Mouse (Mus musculus) embryonic facial prominence, embryonic 12.5 days (tissue): ENCODE data around the gene Phyhd1. TPM values are rescaled to one million over a fixed set of nuclear protein-coding genes. Genes with fewer than 3 reads are reported as not detected.

Experiments used
- ATAC-seq: fragments of 200-750 bp; cut with Nextera tagmentation; 2 replicates; pipeline ENCODE4 v1.8.0; 2017; ENCODE audit not compliant: insufficient number of reproducible peaks, insufficient read depth, low FRiP score, low TSS enrichment
- H3K27ac ChIP-seq: fragments of 300-500 bp; sonication (generic); 2 replicates; pipeline ENCODE4 v1.5.1; 2016; ENCODE audit warnings: mild to moderate bottlenecking
- H3K27me3 ChIP-seq: fragments of 300-500 bp; sonication (generic); 2 replicates; pipeline ENCODE4 v1.6.1; 2016; ENCODE audit warnings: mild to moderate bottlenecking, moderate library complexity
- H3K36me3 ChIP-seq: fragments of 300-500 bp; sonication (generic); 2 replicates; pipeline ENCODE4 v1.6.1; 2016; ENCODE audit warnings: mild to moderate bottlenecking
- H3K4me1 ChIP-seq: fragments of 300-500 bp; sonication (generic); 2 replicates; pipeline ENCODE4 v1.6.1; 2016
- H3K4me2 ChIP-seq: fragments of 300-500 bp; sonication (generic); replicated peaks from 2 replicates; pipeline ENCODE4 v1.6.1; 2016; ENCODE audit warnings: mild to moderate bottlenecking, moderate library complexity
- H3K4me3 ChIP-seq: fragments of 300-500 bp; sonication (generic); 2 replicates; pipeline ENCODE4 v1.5.1; 2016; ENCODE audit warnings: mild to moderate bottlenecking
- H3K9ac ChIP-seq: fragments of 300-500 bp; sonication (generic); 2 replicates; pipeline ENCODE4 v1.6.1; 2016; ENCODE audit warnings: mild to moderate bottlenecking, moderate library complexity
- H3K9me3 ChIP-seq: fragments of 300-500 bp; sonication (generic); 2 replicates; pipeline ENCODE4 v1.6.1; 2016; ENCODE audit warnings: mild to moderate bottlenecking, moderate library complexity
- WGBS: fragments of 180-500 bp; shearing (Covaris S2); methylation state at CpG from one replicate; pipeline ENCODE4 v1.1.7; 2016; 5-methylcytosine and 5-hydroxymethylcytosine counted together
- polyA plus RNA-seq: library from polyadenylated mRNA; unstranded; fragments of >200 nt; fragmentation: Nextera tagmentation; extraction: Ambion mirVana; gene quantifications from 2 replicates; pipeline ENCODE4 v1.2.1, GENCODE M21; 2016

The Phyhd1 gene
- polyA plus RNA-seq, 1 experiment from 2014 or later = 3.5 TPM

DNA sequence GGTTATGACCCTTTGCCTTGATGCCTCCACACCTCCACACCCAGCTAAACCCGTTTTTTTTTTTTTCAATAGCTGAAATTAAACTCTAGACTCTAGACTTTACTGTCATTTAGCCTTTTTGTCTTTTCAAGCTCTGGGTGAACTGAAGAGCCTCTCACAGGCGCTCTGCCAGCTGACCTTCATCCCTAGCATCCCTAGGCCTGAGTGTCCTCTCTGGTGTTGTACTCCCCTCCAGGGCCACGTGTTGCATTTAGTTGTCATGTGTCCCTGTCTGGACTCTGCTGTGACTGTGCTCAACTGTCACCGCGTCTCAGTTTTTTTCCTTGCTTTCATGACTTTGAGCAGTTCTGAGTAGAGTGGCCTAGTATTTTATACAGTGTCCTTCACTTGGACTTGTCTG, 34.0 kb downstream of the Phyhd1 start:
- Histone ChIP-seq H3K4me3 (no peak overlapping the region), H3K4me1 (no peaks in the 10 kb centered on the region), H3K36me3 (peaks cover 75% of the 10 kb centered on the region), H3K4me2 (no peak overlapping the region), H3K27me3 (no peaks in the 10 kb centered on the region), H3K27ac (no peak overlapping the region), H3K9me3 (no peaks in the 10 kb centered on the region), H3K9ac (no peak overlapping the region)
- WGBS = 89% methylated on average over 5 of the region's 5 CpGs
- no peak for ATAC-seq

- H3K36me3 ChIP-seq = peaks cover 91% of the 10 kb centered on the region
- no peak overlapping the region for H3K9ac ChIP-seq
- ATAC-seq = no peak
- H3K4me3 ChIP-seq = no peak overlapping the region
- 92% methylated on average over 7 of the region's 7 CpGs for WGBS
- H3K9me3 ChIP-seq = no peaks in the 10 kb centered on the region
- no peaks in the 10 kb centered on the region for H3K27me3 ChIP-seq
- no peaks in the 10 kb centered on the region for H3K4me1 ChIP-seq
- H3K4me2 ChIP-seq = no peak overlapping the region
- H3K27ac ChIP-seq = no peak overlapping the region
Observed at GRCm38 (mm10) chr2:30306087-30306486, 40.1 kb downstream of the Phyhd1 start.

DNA sequence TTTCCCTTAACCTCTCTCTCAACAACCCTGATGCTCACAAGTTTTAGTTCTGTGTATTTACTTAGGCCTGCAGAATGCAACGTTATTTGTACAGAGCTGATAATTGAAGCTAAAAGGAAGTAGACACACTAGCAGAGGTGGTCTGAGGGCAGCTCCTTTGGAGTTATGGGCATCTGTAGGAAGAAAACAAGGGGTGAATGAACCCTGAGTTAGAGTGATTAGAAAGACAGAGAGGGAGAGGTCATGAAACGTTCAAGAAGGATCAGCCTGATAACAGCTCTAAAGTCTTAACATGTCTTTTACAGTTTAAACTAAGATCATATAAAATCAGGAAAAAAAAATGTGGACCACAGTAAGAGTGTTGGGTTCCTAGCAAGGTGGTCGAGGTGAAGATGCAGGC, 43.3 kb downstream of the Phyhd1 start:
- Histone ChIP-seq H3K27ac (no peak overlapping the region), H3K4me3 (no peak overlapping the region), H3K27me3 (no peaks in the 10 kb centered on the region), H3K36me3 (peaks cover 93% of the 10 kb centered on the region), H3K4me1 (no peaks in the 10 kb centered on the region), H3K9me3 (no peaks in the 10 kb centered on the region), H3K9ac (no peak overlapping the region), H3K4me2 (no peak overlapping the region)
- no peak for ATAC-seq
- 86% methylated on average over 3 of the region's 3 CpGs for WGBS

DNA sequence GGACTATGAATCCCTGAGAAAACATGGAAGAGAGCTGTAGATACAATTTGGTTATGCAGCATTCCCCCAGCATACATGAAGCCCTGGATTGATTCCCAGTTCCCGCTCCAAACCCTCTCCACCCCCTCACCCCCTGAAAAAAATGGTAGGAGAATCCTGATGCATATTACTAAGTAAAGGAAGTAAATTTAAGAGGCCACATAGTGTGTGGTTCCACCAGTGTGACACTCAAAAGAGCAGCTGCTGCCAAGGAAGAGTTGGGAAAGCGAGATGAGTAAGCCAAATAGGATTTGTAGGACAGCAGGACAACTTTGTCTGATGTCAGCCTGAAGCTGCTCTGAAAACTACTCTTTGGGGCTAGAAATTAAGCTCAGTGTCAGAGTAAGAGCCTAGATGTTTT, 45.5 kb downstream of the Phyhd1 start:
- no peak for ATAC-seq
- Histone ChIP-seq H3K9me3 (no peaks in the 10 kb centered on the region), H3K4me1 (no peaks in the 10 kb centered on the region), H3K36me3 (peaks cover 93% of the 10 kb centered on the region), H3K4me2 (no peak overlapping the region), H3K27ac (no peak overlapping the region), H3K4me3 (no peak overlapping the region), H3K9ac (no peak overlapping the region), H3K27me3 (no peaks in the 10 kb centered on the region)
- WGBS = 96% methylated on average over 2 of the region's 2 CpGs

- Histone ChIP-seq H3K27me3 (no peaks in the 10 kb centered on the region), H3K4me1 (no peaks in the 10 kb centered on the region), H3K4me3 (no peak overlapping the region), H3K4me2 (no peak overlapping the region), H3K9ac (no peak overlapping the region), H3K27ac (no peak overlapping the region), H3K9me3 (no peaks in the 10 kb centered on the region), H3K36me3 (peaks cover 90% of the 10 kb centered on the region)
- ATAC-seq = no peak
- 87% methylated on average over 4 of the region's 4 CpGs for WGBS
Observed at GRCm38 (mm10) chr2:30316136-30316535, 50.1 kb downstream of the Phyhd1 start.

- 92% methylated on average over 5 of the region's 5 CpGs for WGBS
- H3K9me3 ChIP-seq = no peaks in the 10 kb centered on the region
- H3K27me3 ChIP-seq = no peaks in the 10 kb centered on the region
- no peak overlapping the region for H3K9ac ChIP-seq
- no peak overlapping the region for H3K4me2 ChIP-seq
- no peak for ATAC-seq
- H3K4me1 ChIP-seq = no peaks in the 10 kb centered on the region
- no peak overlapping the region for H3K4me3 ChIP-seq
- H3K36me3 ChIP-seq = peaks cover 92% of the 10 kb centered on the region
- no peak overlapping the region for H3K27ac ChIP-seq
Observed at GRCm38 (mm10) chr2:30316955-30317354, 51.0 kb downstream of the Phyhd1 start.

DNA sequence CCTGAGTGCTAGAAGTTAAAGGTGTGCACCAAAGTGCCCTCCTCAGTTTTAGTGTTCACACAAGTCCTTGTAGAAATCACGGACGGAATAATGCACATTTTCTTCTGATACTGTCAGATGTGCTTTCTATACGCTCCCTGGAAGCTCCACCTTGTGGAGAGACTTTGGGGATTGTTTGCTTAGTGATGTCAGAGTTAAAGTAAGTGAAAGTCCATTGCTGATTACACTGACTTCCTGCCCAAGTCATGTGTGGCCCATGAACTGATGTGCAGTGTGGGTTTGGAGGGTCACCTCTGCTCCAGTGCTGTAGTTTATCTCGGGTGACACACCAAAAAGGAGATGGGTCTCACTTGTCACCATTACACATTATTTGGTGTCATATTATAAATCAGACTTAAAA, 53.3 kb downstream of the Phyhd1 start:
- Histone ChIP-seq H3K4me3 (no peak overlapping the region), H3K4me1 (no peaks in the 10 kb centered on the region), H3K36me3 (peaks cover 92% of the 10 kb centered on the region), H3K27ac (no peak overlapping the region), H3K9ac (no peak overlapping the region), H3K27me3 (no peaks in the 10 kb centered on the region), H3K9me3 (no peaks in the 10 kb centered on the region), H3K4me2 (no peak overlapping the region)
- WGBS = 84% methylated on average over 4 of the region's 4 CpGs
- no peak for ATAC-seq

- Histone ChIP-seq H3K4me3 (no peak overlapping the region), H3K4me1 (no peaks in the 10 kb centered on the region), H3K27me3 (no peaks in the 10 kb centered on the region), H3K27ac (no peak overlapping the region), H3K36me3 (peaks cover 92% of the 10 kb centered on the region), H3K9ac (no peak overlapping the region), H3K9me3 (no peaks in the 10 kb centered on the region), H3K4me2 (no peak overlapping the region)
- 92% methylated on average over 7 of the region's 7 CpGs for WGBS
- ATAC-seq = no peak
Observed at GRCm38 (mm10) chr2:30323111-30323510, 57.1 kb downstream of the Phyhd1 start.

GRCm38 (mm10) chr2:30325296-30325695, 59.3 kb downstream of the Phyhd1 start:
- Histone ChIP-seq H3K4me2 (no peak overlapping the region), H3K9me3 (no peaks in the 10 kb centered on the region), H3K27ac (no peak overlapping the region), H3K4me3 (no peak overlapping the region), H3K27me3 (no peaks in the 10 kb centered on the region), H3K4me1 (no peaks in the 10 kb centered on the region), H3K9ac (no peak overlapping the region), H3K36me3 (peaks cover 96% of the 10 kb centered on the region)
- WGBS = 93% methylated on average over 5 of the region's 5 CpGs
- no peak for ATAC-seq

- ATAC-seq = no peak
- Histone ChIP-seq H3K27ac (no peak overlapping the region), H3K4me2 (no peak overlapping the region), H3K9ac (no peak overlapping the region), H3K4me1 (no peaks in the 10 kb centered on the region), H3K9me3 (no peaks in the 10 kb centered on the region), H3K27me3 (no peaks in the 10 kb centered on the region), H3K36me3 (peaks cover 91% of the 10 kb centered on the region), H3K4me3 (no peak overlapping the region)
- whole genome bisulfite sequencing = 90% methylated on average over 7 of the region's 7 CpGs
Observed at GRCm38 (mm10) chr2:30327276-30327675, 61.3 kb downstream of the Phyhd1 start.

GRCm38 (mm10) chr2:30328791-30329190, 62.8 kb downstream of the Phyhd1 start:
- no peak overlapping the region for H3K9ac ChIP-seq
- no peak overlapping the region for H3K4me3 ChIP-seq
- peaks cover 91% of the 10 kb centered on the region for H3K36me3 ChIP-seq
- no peaks in the 10 kb centered on the region for H3K4me1 ChIP-seq
- ATAC-seq = no peak
- no peak overlapping the region for H3K4me2 ChIP-seq
- WGBS = 95% methylated on average over 3 of the region's 3 CpGs
- H3K27ac ChIP-seq = no peak overlapping the region
- H3K27me3 ChIP-seq = no peaks in the 10 kb centered on the region
- no peaks in the 10 kb centered on the region for H3K9me3 ChIP-seq
